Mouse (Mus musculus): Measurements from ENCODE around the gene Creb3l4.

GRCm38 (mm10) chr3:90220531-90220951, 22.8 kb downstream of the Creb3l4 start:
- TF ChIP-seq CTCF (IDR thresholded peaks at IDR 0.05; ENCODE audit: extremely low read depth, insufficient read depth, insufficient read length, insufficient replicate concordance) (no peak), POLR2A (IDR thresholded peaks at IDR 0.05; ENCODE audit: low read depth, low read length) (no peak)

Measured in spleen, adult 2 months (tissue).